Mouse (Mus musculus) kidney, postnatal 0 days (tissue): ENCODE results near the gene Ctsw. TPM values are rescaled to one million over a fixed set of nuclear protein-coding genes. Genes with fewer than 3 reads are reported as not detected.

ENCODE experiments used
- ATAC-seq: fragments of 200-750 bp; cut with Nextera tagmentation; replicated peaks from 2 replicates; pipeline ENCODE4 v1.8.0; 2017; ENCODE audit warnings: low read depth, moderate number of reproducible peaks, moderate TSS enrichment, moderate library complexity; ENCODE audit not compliant: low FRiP score
- DNase-seq: peaks from one replicate; pipeline ENCODE4 v3.0.0-alpha.2; 2016; ENCODE audit warnings: low spot score
- H3K27ac ChIP-seq: fragments of 300-500 bp; sonication (generic); 2 replicates; pipeline ENCODE4 v1.5.1; 2014; ENCODE audit warnings: mild to moderate bottlenecking
- H3K27me3 ChIP-seq: fragments of 300-500 bp; sonication (generic); 2 replicates; pipeline ENCODE4 v1.6.1; 2014; ENCODE audit warnings: low read length, mixed read lengths; ENCODE audit not compliant: insufficient read depth
- H3K36me3 ChIP-seq: fragments of 300-500 bp; sonication (generic); 2 replicates; pipeline ENCODE4 v1.6.1; 2014; ENCODE audit warnings: low read length, mixed read lengths; ENCODE audit not compliant: insufficient read depth
- H3K4me1 ChIP-seq: fragments of 300-500 bp; sonication (generic); replicated peaks from 2 replicates; pipeline ENCODE4 v1.6.1; 2014; ENCODE audit warnings: antibody characterized with exemption, low read length, mixed read lengths; ENCODE audit not compliant: insufficient read depth
- H3K4me2 ChIP-seq: fragments of 300-500 bp; sonication (generic); 2 replicates; pipeline ENCODE4 v1.6.1; 2014; ENCODE audit warnings: mild to moderate bottlenecking, low read length, moderate library complexity, mixed read lengths
- H3K4me3 ChIP-seq: fragments of 300-500 bp; sonication (generic); replicated peaks from 2 replicates; pipeline ENCODE4 v1.5.1; 2014; ENCODE audit warnings: low read depth, low read length
- H3K9ac ChIP-seq: fragments of 300-500 bp; sonication (generic); 2 replicates; pipeline ENCODE4 v1.6.1; 2014; ENCODE audit warnings: low read depth, low read length
- H3K9me3 ChIP-seq: fragments of 300-500 bp; sonication (generic); replicated peaks from 2 replicates; pipeline ENCODE4 v1.6.1; 2016; ENCODE audit warnings: low read length, inconsistent platforms, mixed read lengths
- CTCF ChIP-seq: IDR thresholded peaks from 2 replicates; pipeline ENCODE4 v1.5.1; 2016; ENCODE audit warnings: antibody characterized with exemption, low read depth, mild to moderate bottlenecking, moderate library complexity
- WGBS: fragments of 180-500 bp; shearing (Covaris S2); extraction: QIAGEN DNeasy Blood & Tissue Kit; methylation state at CpG from one replicate; pipeline ENCODE4 v1.1.7; 2014; 5-methylcytosine and 5-hydroxymethylcytosine counted together
- polyA plus RNA-seq: library from polyadenylated mRNA; unstranded; fragments of >200 nt; fragmentation: Nextera tagmentation; extraction: Ambion mirVana; gene quantifications from 2 replicates; pipeline ENCODE4 v1.2.1, GENCODE M21; 2015

Gene Ctsw
- polyA plus RNA-seq, 1 experiment from 2014 or later: 0.79 TPM

DNA sequence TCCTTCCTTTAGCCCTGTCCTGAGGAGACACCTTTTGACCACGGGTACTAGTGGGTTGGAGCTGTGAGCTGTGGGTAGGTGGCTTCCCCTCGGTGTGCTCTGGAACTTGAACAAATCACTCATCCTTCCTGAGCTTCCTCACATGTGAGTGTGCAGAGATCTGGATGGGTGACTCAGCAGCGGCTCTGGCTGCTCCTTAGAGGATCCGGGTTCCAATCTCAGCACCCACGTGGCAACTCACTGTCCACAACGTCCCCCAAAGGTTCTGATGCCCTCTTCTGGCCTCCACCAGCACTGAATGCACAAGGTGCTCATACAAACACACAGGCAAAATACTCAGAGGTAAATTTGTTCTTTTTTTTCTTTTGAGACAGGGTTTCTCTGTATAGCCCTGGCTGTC, 16.5 kb downstream of the Ctsw start:
- peaks cover 8% of the 10 kb centered on the region; the same call in 1 of the 2 replicates for H3K27me3 ChIP-seq
- no peak overlapping the region for H3K9ac ChIP-seq
- 82% methylated on average over 6 of the region's 6 CpGs for WGBS
- TF ChIP-seq CTCF: 0 out of 2 replicates have a peak, but pooled peaks have one; percentile 1
- no peak overlapping the region for H3K4me2 ChIP-seq
- H3K4me1 ChIP-seq: peaks cover 22% of the 10 kb centered on the region
- H3K9me3 ChIP-seq: no peaks in the 10 kb centered on the region
- no peak for DNase-seq
- no peak for ATAC-seq
- H3K4me3 ChIP-seq: no peak overlapping the region
- no peak overlapping the region for H3K27ac ChIP-seq
- H3K36me3 ChIP-seq: peaks cover 7% of the 10 kb centered on the region; the same call in 1 of the 2 replicates

DNA sequence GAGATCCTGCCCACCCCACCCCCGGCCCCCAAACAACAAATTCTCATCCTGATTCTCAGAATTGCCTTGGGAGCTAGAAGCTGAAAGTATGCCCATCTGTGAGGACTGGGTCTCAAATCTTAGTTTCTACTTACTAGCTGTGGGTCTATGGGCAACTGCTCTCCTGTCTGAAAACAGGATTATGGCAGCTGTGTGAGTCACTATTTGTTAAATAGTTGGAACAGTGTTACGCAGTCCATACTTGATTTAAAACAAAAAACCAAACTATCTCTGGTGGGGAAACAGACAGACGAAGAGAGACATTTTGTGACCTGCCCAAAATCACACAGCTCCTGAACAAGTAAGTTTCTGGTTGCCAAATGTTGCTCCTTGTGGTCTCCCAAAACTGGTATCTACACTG, 18.6 kb downstream of the Ctsw start:
- Histone ChIP-seq H3K9ac (no peak overlapping the region), H3K9me3 (no peaks in the 10 kb centered on the region), H3K4me1 (peaks cover 16% of the 10 kb centered on the region), H3K4me3 (no peak overlapping the region), H3K4me2 (no peak overlapping the region), H3K27ac (no peak overlapping the region), H3K27me3 (peaks cover 8% of the 10 kb centered on the region; the same call in 1 of the 2 replicates), H3K36me3 (peaks cover 6% of the 10 kb centered on the region; the same call in 1 of the 2 replicates)
- DNase-seq (no peak), ATAC-seq (no peak)
- 91% methylated on average over 3 of the region's 3 CpGs for WGBS
- TF ChIP-seq CTCF: no peak

DNA sequence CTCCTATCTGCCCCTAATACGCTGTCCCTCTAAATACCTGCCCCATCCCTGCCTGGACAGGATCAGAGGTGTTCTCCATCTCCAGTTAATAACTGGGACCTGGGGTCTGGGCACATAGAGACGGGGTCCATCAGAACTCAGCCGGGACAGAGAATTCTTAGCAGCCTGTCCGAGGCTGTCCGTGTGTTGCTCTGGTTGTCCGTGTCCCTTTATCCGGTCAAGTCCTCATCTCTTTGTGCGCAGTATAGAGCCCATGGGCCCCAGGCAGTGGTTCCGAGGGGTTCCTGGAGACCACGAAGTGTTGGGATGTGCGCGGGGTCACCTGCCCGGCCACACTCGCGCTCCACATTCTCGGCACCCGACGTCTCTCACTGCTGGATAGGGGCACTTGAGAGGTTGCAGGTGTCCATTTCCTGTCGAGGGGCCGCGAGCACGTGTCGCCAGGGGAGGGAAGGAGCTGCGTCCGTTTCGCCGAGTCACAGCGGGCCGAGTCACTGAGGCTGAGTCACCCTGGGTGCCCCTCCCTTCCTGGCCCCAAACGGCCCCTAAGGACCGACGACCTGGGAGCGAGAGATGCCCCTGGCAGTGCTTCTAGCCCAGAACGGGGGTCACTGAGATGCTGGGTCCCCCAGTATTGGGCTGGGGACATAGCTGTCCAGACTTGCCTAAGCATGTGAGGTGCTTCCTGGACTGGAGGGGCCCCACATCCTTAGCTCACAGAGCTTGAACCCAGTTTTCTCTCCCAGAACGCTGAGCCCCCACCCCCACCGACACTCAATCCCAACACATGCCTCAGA, 19.8 kb downstream of the Ctsw start:
- Histone ChIP-seq H3K36me3 (no peaks in the 10 kb centered on the region), H3K9me3 (no peaks in the 10 kb centered on the region), H3K27me3 (peaks cover 8% of the 10 kb centered on the region; the same call in 1 of the 2 replicates), H3K4me2 (peak overlapping the region; percentile 96), H3K9ac (no peak overlapping the region), H3K4me3 (peak overlapping the region; percentile 58), H3K4me1 (peaks cover 16% of the 10 kb centered on the region), H3K27ac (no peak overlapping the region)
- ATAC-seq (no peak), DNase-seq (no peak)
- TF ChIP-seq CTCF: no peak
- 5% methylated on average over 36 of the region's 36 CpGs for WGBS

DNA sequence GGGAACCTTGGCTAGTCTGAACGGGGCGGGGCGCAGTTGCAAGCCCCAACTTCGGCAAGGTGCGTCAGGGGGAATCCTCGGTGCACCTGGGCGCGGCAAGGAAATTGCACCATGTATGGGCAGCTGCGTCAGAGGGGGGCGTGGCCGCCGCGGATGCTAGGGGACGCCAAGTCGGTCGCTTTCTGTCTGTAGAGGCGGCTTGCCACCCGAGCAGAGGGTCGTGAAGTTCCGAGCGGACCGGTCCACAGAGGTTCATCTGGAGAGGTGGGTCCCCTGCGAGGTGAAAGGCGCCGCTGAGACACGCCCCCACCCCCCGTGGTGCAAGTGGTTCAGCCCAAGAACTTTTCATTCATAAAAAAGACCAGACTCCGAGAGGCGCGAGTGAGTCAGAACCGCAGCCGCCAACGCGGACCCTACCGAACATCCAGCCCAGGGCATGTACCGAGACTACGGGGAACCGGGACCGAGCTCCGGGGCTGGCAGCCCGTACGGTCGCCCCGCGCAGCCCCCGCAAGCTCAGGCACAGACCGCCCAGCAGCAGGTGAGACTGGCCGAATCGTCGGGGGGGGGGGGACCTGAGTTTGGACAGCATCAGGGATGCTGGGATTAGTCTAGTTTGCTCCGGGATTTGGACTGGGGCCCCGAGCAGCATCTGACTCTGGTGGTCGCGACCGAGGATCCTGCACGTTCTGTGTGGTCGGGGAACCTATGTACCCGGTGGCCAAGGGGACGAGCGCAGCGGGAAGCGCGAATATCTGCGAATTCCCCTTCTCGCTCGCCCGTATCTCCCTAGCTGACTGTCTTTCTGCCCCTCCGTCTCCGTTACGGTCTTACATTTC, 20.6 kb downstream of the Ctsw start, which contains the start of gene Fosl1:
Gene Fosl1, plus strand, starts transcription at position 33 of the 839 bp plus-strand sequence.
- peak; percentile 65 for DNase-seq

DNA sequence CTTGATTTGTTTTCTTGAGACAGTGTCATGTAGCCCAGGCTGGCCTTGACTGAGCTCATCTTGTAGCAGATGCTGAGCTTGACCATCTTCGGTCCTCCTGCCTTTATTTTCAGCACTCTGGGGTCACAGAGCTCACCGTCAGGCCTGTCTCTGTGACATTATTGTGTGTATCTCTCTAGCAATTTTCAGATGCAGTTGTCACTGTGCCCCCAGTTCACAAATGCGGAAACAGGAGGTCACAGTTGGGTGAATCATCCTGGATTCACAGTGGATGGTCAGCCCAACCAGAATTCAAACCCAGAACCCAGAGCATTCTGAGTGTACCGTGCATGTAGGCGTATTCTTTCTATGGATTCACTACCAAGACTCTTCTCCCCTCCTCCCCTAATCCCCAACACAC, 22.6 kb downstream of the Ctsw start:
- no peak overlapping the region for H3K4me2 ChIP-seq
- no peak overlapping the region for H3K27ac ChIP-seq
- peaks cover 16% of the 10 kb centered on the region for H3K4me1 ChIP-seq
- DNase-seq: no peak
- WGBS: 85% methylated on average over 5 of the region's 5 CpGs
- no peaks in the 10 kb centered on the region for H3K36me3 ChIP-seq
- H3K9ac ChIP-seq: no peak overlapping the region
- TF ChIP-seq CTCF: no peak
- no peaks in the 10 kb centered on the region for H3K9me3 ChIP-seq
- peaks cover 8% of the 10 kb centered on the region; the same call in 1 of the 2 replicates for H3K27me3 ChIP-seq
- no peak for ATAC-seq
- H3K4me3 ChIP-seq: no peak overlapping the region

More for the DNA sequence above, 20.6 kb downstream of the Ctsw start, which contains the start of gene Fosl1:
- peak; percentile 41 for ATAC-seq
- Histone ChIP-seq H3K4me2 (peak within 1 kb of the TSS; percentile 96), H3K4me1 (peaks cover 16% of the 10 kb centered on the region), H3K36me3 (no peaks in the 10 kb centered on the region), H3K27me3 (peaks cover 8% of the 10 kb centered on the region; the same call in 1 of the 2 replicates), H3K4me3 (peak within 1 kb of the TSS; percentile 58), H3K9me3 (no peaks in the 10 kb centered on the region), H3K9ac (peak within 1 kb of the TSS; percentile 36), H3K27ac (no peak within 1 kb of the TSS)
- under 1% methylated on average over 70 of the region's 70 CpGs for WGBS
- TF ChIP-seq CTCF: no peak

DNA sequence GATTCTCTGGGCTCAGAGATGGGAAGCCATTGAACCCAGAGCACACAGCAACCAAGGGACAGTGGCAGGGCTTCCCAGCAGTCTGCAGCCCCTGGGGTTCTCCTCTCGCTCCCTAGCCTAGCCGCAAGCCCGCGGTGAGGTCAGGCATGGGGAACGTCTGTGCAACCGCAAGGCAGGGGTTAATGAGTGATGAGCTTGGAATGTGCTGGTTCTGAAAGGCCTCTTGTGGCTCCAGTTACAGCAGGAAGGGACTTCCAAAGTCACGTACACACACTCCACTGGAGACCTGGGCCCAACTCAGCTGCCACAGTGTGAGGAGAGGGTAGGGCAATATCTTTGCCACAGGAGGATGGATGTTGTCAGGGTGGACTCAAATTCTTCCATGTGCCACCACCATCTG, 23.4 kb downstream of the Ctsw start:
- H3K9me3 ChIP-seq: no peaks in the 10 kb centered on the region
- 7% methylated on average over 7 of the region's 7 CpGs for WGBS
- peaks cover 8% of the 10 kb centered on the region; the same call in 1 of the 2 replicates for H3K27me3 ChIP-seq
- 0 out of 2 replicates have a peak overlapping the region, but pooled peaks have one; percentile 4 for H3K9ac ChIP-seq
- no peak overlapping the region for H3K4me3 ChIP-seq
- DNase-seq: no peak
- H3K27ac ChIP-seq: no peak overlapping the region
- H3K4me2 ChIP-seq: no peak overlapping the region
- TF ChIP-seq CTCF: no peak
- peak; percentile 19; the same call in 1 of the 2 replicates for ATAC-seq
- no peaks in the 10 kb centered on the region for H3K36me3 ChIP-seq
- H3K4me1 ChIP-seq: peaks cover 16% of the 10 kb centered on the region
